Mouse (Mus musculus) gastrocnemius, adult 2 months (tissue): ENCODE measurements at regions not wholly inside any gene's neighbourhood (a gene's known extent, or its start where the extent isn't known, plus 50 kb on each side); places are given as distances from the start of the nearest gene placed in this dataset.

Experiments used
- DNase-seq: peaks from one replicate; pipeline ENCODE4 v3.0.0; 2022
- H3K27ac ChIP-seq: fragments of 200-600 bp; 2 replicates; pipeline ENCODE4 v1.8.1; 2022; ENCODE audit warnings: mild to moderate bottlenecking
- H3K4me3 ChIP-seq: fragments of 200-600 bp; 2 replicates; pipeline ENCODE4 v1.8.1; 2022; ENCODE audit warnings: mild to moderate bottlenecking, moderate library complexity
- CTCF ChIP-seq: fragments of 200-600 bp; IDR thresholded peaks from 2 replicates; pipeline ENCODE4 v1.8.1; 2022; ENCODE audit warnings: antibody characterized with exemption, mild to moderate bottlenecking, moderate library complexity
- intact Hi-C: fragments of 180-260 bp; cut with DNase I; formaldehyde crosslinking; loops from one replicate; pipeline ENCODE4 v1.15.1; 2025

DNA sequence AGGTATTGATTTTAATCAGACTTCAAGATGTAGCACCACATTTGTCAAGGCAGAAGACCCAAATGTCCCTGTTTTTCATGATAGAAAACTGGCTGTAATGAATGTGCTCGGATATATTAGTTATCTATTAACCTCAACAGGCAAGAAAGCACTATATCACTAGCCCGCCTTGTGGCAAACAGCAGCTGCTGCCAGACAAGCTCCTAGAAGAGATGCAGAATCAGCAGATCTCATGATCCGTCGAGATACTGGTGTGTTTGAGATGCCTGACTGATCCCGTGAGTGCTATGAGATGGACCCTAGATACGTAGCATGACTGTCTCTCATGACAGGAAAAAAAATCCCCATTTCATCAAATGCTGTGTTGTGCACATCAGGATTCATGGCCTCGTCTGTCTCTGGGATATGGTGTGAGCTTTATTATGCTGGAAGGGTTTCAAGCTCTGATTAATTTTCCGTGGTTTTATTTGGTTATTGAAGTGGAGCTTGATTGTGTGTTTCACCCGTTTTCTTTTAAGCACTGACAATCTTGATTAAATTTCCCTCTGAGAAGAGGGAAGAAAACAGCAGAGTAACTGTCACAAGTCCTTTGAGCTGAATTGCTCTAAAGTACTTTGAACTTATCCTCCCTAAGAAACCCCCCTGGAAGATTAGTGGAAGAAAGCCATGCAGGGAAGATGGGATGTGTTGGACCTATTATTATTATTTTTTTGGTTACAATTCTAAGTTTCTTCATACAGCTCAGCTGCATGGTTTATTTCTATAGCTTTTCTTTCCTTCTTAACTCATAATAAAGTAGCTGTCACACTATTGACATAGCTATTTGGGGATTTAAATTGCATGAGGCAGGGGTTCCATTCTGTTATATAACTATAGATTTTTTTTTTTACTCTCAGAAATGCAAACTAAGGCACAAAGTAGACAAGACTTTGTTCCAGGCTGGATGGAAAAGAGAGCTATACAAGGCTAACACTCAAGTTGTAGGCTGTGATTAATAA lies 287.4 kb upstream of the Frg1 start:
- Histone ChIP-seq H3K27ac (no peak overlapping the region), H3K4me3 (no peak overlapping the region)
- intact Hi-C loops: no loop called here
- no peak for DNase-seq
- no peak for TF ChIP-seq CTCF
